Mouse (Mus musculus) small intestine, adult 2 months (tissue): ENCODE measurements around the gene Trappc3. TPM values are rescaled to one million over a fixed set of nuclear protein-coding genes. Genes with fewer than 3 reads are reported as not detected.

Experiments
- H3K27ac ChIP-seq: fragments of 200-500 bp; 2 replicates; pipeline ENCODE4 v1.5.1; 2012; ENCODE audit warnings: low read depth, low read length, control low read depth, inconsistent platforms; ENCODE audit not compliant: insufficient read depth
- H3K27me3 ChIP-seq: fragments of 200-500 bp; 2 replicates; pipeline ENCODE4 v1.6.1; 2012; ENCODE audit warnings: mild to moderate bottlenecking, moderate library complexity, low read length, inconsistent platforms; ENCODE audit not compliant: control insufficient read depth, insufficient read depth
- H3K36me3 ChIP-seq: fragments of 200-500 bp; 2 replicates; pipeline ENCODE4 v1.6.1; 2012; ENCODE audit warnings: mild to moderate bottlenecking, low read length, control low read depth, inconsistent platforms; ENCODE audit not compliant: control insufficient read depth, insufficient read depth
- H3K4me1 ChIP-seq: fragments of 200-500 bp; 2 replicates; pipeline ENCODE4 v1.6.1; 2012; ENCODE audit warnings: low read length, inconsistent platforms, mixed read lengths; ENCODE audit not compliant: control insufficient read depth, insufficient read depth, insufficient read length
- H3K4me3 ChIP-seq: fragments of 200-500 bp; 2 replicates; pipeline ENCODE4 v1.5.1; 2012; ENCODE audit warnings: low read depth, mild to moderate bottlenecking, control low read depth, inconsistent platforms, low read length, moderate library complexity
- CTCF ChIP-seq: fragments of 200-500 bp; IDR thresholded peaks from 2 replicates; pipeline ENCODE4 v1.5.1; 2012; ENCODE audit warnings: low read depth, mild to moderate bottlenecking, control low read depth, inconsistent platforms, low read length, moderate library complexity, mixed read lengths; ENCODE audit not compliant: insufficient replicate concordance, insufficient read length; ENCODE audit errors: extremely low read depth
- POLR2A ChIP-seq: fragments of 200-500 bp; IDR thresholded peaks from 2 replicates; pipeline ENCODE4 v1.6.1; 2012; ENCODE audit warnings: low read depth, mild to moderate bottlenecking, control low read depth, inconsistent platforms, low read length, moderate library complexity
- WGBS: fragments of 180-500 bp; shearing (Covaris S2); methylation state at CpG from one replicate; pipeline ENCODE4 v1.1.7; 2018; 5-methylcytosine and 5-hydroxymethylcytosine counted together
- polyA plus RNA-seq: library from polyadenylated mRNA; depleted of rRNA; stranded (reverse); fragments of >200 nt; gene quantifications from 2 replicates; pipeline ENCODE4 v1.2.3, GENCODE M21; 2012

Trappc3 gene
- polyA plus RNA-seq, 1 experiment, result 21.4 TPM

- Histone ChIP-seq H3K27me3 (no peaks in the 10 kb centered on the region), H3K27ac (no peak overlapping the region), H3K4me1 (peaks cover 10% of the 10 kb centered on the region), H3K4me3 (no peak overlapping the region), H3K36me3 (no peaks in the 10 kb centered on the region)
- 85% methylated on average over 17 of the region's 17 CpGs for WGBS
- no peak for TF ChIP-seq CTCF
- TF ChIP-seq POLR2A, result no peak
Measured at GRCm38 (mm10) chr4:126252411-126253237, 9.5 kb upstream of the Trappc3 start.

- H3K4me3 ChIP-seq, result no peak overlapping the region
- H3K36me3 ChIP-seq, result no peaks in the 10 kb centered on the region
- no peak overlapping the region for H3K27ac ChIP-seq
- TF ChIP-seq POLR2A (no peak), CTCF (no peak)
- H3K27me3 ChIP-seq, result no peaks in the 10 kb centered on the region
- WGBS, result 74% methylated on average over 14 of the region's 14 CpGs
- H3K4me1 ChIP-seq, result peaks cover 10% of the 10 kb centered on the region
Measured at GRCm38 (mm10) chr4:126253637-126254272, 8.4 kb upstream of the Trappc3 start.

- peak overlapping the region; percentile 88 for H3K4me3 ChIP-seq
- no peak for TF ChIP-seq CTCF
- no peak for TF ChIP-seq POLR2A
- WGBS, result 50% methylated on average over 9 of the region's 9 CpGs
- peaks cover 10% of the 10 kb centered on the region for H3K4me1 ChIP-seq
- no peak overlapping the region for H3K27ac ChIP-seq
- H3K27me3 ChIP-seq, result no peaks in the 10 kb centered on the region
- no peaks in the 10 kb centered on the region for H3K36me3 ChIP-seq
Measured at GRCm38 (mm10) chr4:126254315-126255112, 7.6 kb upstream of the Trappc3 start.

GRCm38 (mm10) chr4:126255113-126256001, 6.8 kb upstream of the Trappc3 start:
- no peaks in the 10 kb centered on the region for H3K36me3 ChIP-seq
- peak overlapping the region; percentile 88 for H3K4me3 ChIP-seq
- peak overlapping the region; percentile 81 for H3K27ac ChIP-seq
- no peaks in the 10 kb centered on the region for H3K27me3 ChIP-seq
- peaks cover 11% of the 10 kb centered on the region for H3K4me1 ChIP-seq
- TF ChIP-seq CTCF, result no peak
- no peak for TF ChIP-seq POLR2A
- 4% methylated on average over 50 of the region's 50 CpGs for WGBS

GRCm38 (mm10) chr4:126256131-126256791, 5.9 kb upstream of the Trappc3 start, which contains the start of gene Map7d1:
TSS of gene Map7d1 (minus strand) at chr4:126256343.
- peak within 1 kb of the TSS; percentile 81 for H3K27ac ChIP-seq
- no peaks in the 10 kb centered on the region for H3K36me3 ChIP-seq
- peak; percentile 96 for TF ChIP-seq POLR2A
- TF ChIP-seq CTCF, result no peak
- peaks cover 20% of the 10 kb centered on the region for H3K4me1 ChIP-seq
- no peaks in the 10 kb centered on the region for H3K27me3 ChIP-seq
- under 1% methylated on average over 59 of the region's 59 CpGs for WGBS
- H3K4me3 ChIP-seq, result peak within 1 kb of the TSS; percentile 88
